Mouse (Mus musculus) cerebellum, adult 8-10 months (tissue): ENCODE results near the gene Brca1.
"Not testable (repeated sequence)": the region's sequence is repeated elsewhere in the genome, so short reads cannot be mapped to it uniquely, and the experiment has no call there.

Source experiments
- DNase-seq: peaks from one replicate; pipeline ENCODE4 v3.0.0; 2022

Brca1 gene

DNA sequence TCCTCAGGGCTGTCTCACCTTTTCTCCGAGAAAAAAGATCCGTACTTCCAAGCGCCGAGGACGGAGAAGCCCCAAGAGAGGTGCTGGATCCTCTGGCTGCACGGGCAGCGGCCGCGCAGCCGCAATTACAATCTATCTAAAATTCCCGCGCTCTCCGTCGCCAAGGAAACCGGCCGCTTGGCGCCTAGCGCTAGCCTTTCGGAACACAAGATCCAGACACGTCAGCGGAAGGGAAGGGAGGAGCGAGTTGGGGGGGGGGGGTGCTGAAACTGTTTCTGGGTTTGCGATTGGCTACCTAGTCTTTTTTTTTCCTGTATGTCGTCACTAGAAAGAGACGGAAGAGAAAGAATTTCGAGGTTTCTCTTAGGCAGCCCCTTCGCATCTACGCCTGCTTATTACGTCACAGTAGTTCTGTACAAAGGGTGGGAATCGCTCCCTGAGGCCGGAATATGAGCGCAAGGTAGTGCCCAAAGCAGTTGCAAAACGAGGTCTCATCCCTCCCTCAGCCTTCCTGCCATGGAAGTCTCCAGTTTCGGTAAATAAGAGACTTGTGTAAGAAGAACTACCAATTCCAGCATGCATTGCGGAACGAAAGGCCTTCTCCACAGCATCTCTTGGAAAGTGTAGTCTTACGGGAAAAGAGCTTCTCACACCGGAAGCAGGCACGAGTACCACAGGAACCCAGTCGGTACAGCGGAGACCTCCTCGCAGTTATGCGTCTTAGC lies at the start of gene Brca1, which contains the start of gene Nbr1:
Gene Brca1, minus strand, starts transcription at position 205 of the 725 bp plus-strand sequence.
Gene Nbr1, plus strand, starts transcription at position 399 of the 725 bp plus-strand sequence.
- peak; percentile 90 for DNase-seq

DNA sequence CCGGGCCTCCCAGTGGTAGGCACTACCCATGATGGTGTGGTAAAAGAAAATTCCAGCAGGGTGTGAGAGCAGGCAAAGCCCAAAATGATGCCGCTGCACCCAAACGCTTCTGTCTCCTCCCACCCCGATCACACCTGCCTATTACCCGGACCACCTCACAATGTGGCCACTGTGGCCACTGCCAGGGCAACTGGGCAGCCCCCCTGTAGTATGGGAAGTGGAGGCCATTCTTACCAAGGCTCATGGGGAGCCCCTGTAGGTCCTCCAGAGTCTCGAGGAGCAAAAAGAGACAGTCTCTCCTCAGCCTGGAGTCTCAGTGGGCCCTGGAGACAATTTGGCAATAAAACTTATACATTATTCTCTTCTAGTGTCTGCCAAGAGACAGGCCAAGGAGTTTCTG lies 47.4 kb upstream of the Brca1 start, which contains the start of gene Gm11634:
Gene Gm11634, minus strand, starts transcription at position 101 of the 400 bp plus-strand sequence.
- no peak for DNase-seq

DNA sequence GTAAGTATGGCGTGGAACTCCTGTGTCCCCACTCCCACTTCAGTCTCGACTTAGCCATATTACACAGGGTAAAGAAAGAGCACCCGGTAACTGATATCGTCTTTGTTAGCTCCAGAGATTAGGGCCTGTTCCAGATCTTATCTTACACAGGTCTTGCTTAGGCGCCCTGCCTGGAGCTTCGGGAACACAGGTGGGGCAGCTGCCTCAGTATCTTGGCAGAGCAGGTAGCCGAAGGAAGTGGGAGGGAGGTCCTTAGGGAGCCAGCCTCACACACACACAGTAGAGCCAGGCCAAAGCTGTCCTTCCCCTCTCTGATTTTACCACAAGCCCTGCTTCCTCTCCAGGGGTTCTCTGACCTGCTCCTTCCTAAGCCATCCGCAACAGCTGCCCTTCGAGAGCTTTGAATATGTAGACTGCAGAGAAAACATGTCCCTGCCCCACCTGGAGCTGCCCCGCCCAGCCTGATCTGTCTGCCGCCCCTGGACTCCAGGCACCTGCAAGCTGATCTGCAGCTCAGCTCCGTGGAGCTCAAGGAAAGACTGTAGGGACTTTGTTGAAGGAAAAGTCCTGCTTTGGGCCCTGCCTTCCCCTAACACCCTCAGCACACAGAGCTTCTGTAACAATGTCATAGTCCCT lies 38.4 kb upstream of the Brca1 start:
- DNase-seq: no peak

DNA sequence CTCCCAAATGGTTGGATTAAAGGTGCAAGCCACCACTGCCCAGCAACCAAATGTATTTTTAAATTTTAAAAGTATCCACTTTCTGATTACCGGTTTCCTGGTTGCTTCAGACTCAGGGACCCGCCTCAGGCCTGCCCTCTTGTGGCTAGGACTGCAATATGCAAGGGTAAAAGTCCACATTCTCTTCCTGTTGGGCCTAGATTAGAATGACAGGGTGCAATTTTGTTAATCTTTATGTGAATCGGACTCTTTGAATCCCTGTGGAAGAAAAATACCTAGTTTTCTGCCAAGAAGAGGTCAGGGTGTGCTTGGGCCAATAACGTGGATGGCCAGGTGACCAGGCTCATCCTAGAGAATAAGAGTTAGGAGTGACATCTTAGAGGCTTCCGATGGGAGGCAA lies 37.7 kb upstream of the Brca1 start:
- DNase-seq: peak; percentile 40

DNA sequence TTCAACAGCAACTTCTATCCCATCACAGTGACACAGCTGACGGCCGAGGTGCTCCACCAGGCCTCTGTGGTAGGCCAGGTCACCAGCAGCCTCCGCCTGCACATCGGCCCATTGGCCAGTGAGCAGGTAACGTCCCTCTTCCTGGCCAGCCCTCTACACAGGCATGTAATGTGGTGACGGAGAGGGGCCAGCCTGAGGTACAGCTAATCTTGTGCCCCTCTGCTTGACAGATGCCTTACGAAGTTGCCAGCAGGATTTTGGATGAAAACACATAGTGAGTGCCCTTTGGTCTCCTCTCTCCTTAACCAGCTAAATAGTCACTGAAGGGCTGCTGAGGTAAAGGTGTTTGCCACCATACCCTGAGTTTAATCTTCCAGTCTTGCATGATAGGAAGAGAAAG lies 37.1 kb upstream of the Brca1 start:
- DNase-seq: no peak

DNA sequence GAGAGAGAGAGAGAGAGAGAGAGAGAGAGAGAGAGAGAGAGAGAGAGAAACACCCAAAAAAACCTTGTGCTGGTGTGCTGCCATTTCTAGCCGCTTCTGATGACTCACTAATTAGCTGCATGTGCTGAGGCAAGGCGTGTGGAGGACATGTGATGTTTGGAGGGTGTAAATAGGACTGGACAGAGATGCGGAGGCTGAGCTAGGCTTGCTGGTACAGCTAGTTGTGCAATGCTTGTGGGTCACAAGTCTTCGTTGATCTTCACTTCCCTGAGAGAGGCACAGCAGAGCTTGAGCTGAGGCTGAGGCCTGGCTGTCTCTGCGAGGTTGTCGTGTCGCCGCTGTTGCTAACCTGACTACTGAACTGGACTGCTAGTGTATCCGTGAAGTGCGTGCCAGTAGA lies 35.9 kb upstream of the Brca1 start:
- DNase-seq: no peak

DNA sequence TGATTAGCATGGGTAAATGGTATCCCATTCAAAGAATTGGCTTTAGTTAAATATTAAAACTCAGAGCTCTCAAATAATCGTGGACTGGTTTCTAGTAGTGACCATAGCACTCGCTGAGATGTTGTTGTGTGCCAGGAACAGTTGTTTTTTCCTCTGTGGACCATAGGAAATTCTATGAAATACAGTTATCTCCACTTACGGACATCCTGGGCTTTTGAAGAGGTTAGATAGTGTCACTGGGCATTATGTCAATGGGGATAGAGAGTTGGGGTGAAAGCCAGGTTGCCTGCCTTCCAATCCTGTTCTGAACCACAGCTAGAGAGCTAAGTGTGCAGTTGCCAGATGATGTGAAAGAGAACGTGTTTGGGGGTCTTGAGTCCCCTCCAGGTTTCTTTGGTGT lies 34.0 kb upstream of the Brca1 start:
- DNase-seq: no peak

DNA sequence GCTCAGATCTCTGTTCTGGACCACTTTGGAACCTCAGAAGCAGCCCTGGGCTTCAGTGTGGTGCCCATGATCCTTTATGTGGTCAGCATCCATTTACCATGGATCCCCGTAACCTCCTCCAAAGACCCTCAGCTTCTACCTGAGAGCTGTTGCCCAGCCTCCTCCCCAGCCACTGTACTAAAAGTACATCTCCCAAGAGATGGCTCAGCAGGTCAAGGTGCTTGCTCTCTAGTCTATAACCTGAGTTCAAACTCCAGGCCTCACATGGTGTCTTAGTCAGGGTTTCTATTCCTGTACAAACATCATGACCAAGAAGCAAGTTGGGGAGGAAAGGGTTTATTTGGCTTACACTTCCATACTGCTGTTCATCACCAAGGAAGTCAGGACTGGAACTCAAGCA lies 33.3 kb upstream of the Brca1 start:
- DNase-seq: not testable (repeated sequence)

DNA sequence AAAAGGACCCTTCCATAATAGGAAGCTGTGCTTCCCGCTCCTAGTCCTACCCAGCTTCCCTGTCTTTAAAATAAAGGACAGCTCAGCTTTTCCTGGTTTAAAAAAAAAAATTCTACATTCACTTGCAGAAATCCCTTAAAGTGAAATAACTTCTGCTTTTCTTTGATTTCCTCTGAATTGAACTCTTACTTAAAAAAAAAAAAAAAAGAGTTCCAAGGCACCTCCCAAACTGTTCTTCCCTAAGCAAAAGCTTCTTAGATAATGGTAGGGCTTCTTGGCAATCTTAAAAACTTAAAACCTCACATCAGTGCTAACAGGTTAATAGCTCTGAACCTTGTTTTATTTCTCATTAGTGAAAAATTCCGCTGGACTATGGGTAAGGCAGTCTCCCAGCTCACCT lies 31.4 kb upstream of the Brca1 start:
- DNase-seq: no peak

DNA sequence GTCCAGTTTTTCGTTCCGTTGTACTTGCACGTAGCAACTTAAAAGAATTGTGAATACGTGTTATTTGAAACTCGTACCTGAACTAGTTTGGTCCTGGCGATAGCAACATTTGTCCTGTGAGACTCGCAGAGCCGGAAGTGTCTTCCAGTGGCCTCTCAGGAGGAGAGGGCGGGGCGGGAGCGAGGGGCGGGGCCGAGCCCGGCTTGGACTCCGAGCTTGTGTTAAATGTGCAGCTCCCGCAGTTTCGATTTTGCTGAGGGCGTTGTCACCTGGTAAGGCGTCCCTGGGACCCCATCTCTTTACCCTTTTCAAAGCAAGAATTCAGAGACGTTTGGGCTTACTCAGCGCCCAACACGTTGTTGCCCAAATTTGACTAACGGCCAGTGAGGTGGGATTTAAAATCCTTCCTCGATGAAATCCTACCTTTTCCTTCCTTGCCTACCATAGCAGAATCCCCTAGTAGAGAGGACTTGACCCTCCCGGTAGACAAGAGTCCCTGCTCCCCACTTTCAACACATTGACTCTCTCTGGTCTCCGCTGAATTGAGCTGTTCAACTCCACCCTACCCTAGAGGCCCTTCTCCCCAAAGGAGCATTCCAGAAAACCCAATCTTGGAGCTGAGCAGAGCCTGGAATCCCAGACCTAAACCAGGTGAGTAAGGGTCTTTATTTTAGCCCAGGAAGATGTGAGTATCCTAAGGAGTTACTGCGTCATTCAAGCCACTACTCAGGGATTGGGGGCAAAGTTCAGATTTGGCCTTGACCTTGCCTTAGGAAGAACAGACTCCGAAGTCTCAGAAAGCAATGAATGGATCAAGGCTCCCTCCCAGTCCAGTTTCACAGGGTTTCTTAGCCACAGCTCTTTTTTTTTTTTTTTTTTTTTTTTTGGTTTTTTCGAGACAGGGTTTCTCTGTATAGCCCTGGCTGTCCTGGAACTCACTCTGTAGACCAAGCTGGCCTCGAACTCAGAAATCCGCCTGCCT lies 30.6 kb upstream of the Brca1 start, which contains the start of gene Tmem106a:
Gene Tmem106a, plus strand, starts transcription at position 189 of the 982 bp plus-strand sequence.
- DNase-seq: no peak

DNA sequence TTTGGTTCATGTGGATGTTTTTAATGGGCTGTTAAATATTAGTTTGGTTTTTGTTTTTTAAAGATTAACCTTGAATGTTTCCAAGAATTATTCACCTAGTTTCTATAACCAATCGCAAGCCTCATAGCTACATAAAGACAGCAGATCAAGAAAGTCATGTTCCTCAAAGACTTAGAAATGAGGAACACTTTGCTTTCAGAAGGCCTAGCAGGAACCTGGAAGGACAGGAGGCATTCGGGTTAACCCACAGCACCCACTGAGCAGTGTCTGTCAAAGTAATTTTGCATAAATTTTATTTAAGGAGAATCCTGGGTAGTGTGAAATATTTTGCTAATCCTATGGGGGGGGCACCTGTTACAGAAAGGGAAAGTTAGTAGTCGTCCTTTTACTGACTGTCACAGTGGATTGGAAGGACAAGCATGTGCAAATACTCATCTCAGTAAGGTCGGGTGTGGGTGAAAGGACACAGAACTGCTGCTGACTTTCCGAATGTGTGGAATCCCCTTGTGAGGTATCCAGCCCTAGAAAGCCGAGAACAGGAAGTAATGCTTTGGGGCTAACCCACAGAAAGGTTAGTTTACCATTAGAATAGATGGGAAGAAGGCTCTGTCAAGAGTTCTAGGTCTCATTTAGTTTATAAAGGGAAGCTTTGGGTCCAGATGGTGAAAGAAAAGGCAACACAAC lies 29.5 kb upstream of the Brca1 start:
- no peak for DNase-seq

DNA sequence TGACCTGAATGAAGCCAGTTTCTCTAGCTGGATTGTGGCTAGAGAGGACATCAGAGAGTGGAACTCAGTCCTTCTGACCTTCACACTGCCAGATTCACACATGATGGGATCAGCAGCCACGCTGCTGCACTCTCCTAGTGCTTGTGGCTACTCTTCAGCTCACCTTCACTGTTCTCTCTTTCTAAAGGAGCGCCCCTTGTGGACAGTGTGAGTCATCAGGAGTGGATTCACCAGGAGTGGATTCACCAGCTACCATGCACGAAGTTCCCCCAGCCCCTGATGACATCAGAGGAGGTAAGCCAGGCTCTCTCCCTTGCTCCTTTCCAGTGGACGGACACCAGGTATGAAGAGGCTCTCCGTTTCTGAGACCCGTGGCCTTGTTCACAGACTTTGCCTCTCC lies 24.4 kb upstream of the Brca1 start:
- no peak for DNase-seq

DNA sequence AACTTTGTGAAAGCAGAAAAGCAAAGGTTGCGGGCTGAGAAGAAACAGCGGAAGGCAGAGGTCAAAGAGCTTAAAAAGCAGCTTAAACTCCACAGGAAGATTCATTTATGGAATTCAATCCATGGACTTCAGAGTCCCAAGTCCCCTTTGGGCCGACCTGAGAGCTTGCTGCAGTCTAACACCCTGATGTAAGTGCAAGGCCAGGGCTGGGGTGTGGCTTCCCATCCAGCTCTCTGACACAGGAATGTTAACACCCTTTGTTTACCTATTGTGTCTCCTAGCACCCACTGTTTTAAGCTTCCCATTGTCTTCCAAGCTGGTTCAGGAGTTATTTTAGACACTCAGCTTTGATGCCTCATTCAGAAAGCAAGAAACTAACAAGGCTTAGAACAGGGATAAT lies 16.7 kb upstream of the Brca1 start:
- no peak for DNase-seq

DNA sequence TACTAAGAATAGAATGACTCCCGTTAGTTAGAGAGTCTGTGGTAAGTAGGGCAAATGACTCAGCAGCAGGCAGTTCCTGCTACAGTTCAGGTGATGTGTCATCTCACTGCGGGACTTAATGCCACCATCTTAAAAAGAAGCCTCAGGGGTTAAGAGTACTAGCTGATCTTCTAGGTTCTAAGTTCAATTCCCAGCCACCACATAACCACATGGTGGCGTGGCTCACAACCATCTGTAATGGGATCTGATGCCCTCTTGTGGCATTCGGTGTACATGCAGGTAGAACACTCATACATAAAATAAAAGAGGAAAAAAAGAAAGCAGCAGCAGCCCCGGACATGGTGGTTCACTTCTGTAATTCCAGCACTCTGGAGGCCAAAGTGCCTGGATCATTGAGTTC lies 10.6 kb upstream of the Brca1 start:
- DNase-seq: peak; percentile 25

DNA sequence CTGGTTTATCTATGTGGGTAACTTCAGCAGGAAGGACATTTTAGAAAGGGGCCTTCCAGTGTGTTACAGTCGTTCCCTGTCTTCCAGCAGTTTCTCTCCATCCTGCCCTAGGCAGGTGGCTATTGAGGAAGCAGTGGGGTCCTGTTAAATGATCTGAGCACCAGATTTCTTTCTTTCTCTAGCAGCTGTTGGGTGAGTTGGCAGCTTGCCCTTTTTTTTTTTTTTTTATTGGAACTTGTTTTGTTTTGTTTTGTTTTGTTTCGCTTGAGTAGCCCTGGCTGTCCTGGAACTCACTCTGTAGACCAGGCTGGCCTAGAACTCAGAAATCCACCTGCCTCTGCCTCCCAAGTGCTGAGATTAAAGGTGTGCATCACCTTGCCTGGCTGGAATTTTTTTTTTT lies 5.2 kb upstream of the Brca1 start:
- no peak for DNase-seq

DNA sequence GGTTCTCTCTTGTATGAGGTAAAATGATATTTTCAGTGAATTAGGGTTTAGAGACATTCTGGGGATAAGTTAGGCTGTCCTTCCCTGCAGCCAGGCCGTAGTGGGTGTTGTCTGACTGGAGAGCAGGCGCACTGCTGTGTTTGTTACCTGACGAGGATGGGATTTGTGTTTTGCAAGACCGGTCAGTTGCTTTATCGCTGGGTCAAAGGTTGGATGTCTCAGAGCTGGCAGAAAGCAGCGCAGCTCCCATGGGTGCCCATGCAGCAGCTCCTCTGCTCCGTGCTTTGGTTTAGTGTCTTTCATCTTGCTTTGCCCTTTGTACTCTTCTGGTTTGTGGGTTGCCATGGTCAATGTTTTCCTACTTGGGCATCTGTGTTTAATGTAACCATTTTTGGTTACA lies 4.8 kb upstream of the Brca1 start:
- DNase-seq: no peak

DNA sequence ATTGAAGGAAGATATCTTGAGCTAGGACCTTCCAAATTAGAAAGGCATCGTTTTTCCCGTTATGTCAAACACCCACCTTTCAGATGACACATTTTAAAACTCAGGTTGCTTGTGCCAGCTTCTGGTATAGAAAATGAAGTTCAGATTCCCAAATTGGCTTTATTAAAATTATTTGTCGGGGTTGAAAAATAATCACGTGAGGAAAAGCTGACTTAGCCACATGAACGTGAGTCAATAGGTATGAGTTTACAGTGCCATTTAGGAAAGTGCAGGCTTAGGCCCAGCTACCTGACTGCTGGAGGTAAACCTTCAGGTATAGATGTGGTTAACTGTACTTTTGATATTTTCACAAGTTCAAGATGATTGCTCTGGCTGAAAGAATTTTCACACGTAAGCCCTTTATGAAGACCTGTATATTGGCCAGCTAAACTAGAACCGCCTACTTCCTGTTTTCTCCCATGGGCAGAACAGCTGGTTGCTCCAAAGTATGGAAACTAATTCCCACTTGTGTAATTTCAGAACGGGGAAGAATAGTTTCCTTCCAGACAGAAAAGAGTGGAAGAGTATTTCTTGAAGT lies 1.7 kb upstream of the Brca1 start:
- no peak for DNase-seq

DNA sequence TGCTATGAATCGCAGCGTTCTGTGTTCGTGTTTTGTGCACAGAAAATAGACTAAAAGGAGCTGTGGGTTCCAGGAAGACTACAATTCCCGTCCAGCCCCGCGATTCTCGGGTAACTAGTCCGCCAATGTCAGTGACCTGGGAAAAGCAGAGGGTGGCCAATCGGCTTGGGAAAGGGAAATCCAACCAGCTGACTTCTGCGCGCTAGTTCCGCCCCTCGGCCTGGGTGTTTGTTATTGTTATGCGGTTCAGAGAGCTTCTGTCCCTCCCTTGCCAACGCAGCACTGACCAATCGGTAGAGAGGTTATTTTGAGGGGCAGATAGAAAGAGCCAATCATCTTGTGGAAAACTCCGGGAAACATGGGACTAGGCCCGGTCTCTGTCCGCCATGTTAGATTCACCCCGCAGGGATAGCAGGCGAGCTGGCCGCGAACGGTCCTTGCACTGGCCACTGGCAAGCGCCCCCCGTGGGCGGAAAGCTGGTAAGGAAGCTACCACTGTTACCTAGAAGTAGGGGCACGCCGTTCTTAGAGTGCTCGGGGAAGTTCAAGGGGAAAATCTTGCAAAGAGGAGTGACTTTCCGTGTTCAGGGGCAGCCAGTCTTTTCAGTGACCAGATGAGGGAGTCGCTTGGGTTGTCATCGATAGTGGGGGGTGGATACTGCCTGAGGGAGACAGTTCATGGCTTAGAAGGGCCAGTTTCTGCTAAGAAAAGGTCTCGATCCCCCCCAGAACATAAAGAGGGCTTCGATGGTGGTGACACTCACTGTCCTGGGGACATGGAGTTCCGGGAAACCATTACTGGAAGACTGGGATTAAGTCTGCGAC lies 933 bp upstream of the Brca1 start:
- DNase-seq: peak; percentile 96

DNA sequence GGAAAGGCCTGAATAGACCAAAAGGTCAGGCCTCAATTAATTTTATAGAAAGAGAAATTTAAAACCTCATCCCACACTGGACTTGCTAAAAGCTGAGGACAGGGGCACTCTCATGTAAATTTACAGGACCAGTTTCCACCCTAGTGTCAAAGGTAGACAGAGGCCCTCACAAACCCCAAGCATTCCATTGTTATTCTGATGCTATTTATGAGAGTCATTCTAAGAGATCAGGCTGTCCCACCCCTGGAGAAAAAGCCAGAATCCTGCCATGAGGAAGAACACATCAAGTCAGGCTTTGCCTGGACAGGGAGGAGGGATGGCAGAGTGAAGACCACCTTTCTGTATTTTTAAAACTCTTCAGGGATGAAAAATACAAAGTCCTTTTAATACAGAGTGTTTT lies 3.2 kb downstream of the Brca1 start:
- DNase-seq: no peak

DNA sequence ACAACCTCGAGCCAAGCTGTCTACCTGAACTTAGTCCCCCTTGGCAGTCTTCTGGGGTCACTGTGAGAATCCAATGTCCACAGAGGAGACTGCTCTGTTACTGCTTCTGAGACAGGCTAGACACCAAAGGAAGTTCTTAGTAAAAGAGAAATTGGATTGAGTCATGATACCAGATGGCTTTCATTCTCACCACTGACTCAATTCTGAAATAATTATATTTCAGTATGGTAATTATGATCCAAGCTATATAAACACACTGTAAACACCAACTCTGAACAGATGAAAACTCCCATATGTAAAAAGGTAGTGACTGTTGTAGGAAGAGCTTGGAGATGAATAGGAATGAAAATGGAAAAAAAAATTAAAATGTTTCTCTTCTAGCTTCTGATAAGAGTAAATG lies 7.6 kb downstream of the Brca1 start:
- DNase-seq: no peak

DNA sequence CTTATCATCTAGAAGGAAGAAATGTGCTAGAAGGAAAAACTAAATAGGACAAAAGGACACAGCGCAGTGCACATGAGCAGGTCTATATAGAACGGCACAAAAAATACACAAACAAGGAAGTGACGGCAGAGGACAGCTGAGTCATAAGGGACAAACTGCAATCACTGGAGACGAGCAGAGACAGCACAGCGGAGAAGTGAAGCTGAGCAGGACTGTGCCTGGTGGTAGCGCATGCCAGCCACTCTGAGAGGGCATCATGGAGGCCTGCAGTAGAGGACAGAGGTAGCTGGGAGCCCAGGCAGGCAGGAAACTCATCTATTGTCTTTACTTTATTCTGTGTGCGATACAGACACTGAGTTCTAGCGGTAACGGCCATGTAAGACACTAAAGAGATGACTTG lies 8.2 kb downstream of the Brca1 start:
- no peak for DNase-seq
